Mouse (Mus musculus) left cerebral cortex, adult 8-10 months (tissue): ENCODE measurements around the gene Gls2. TPM values are rescaled to one million over a fixed set of nuclear protein-coding genes. Genes with fewer than 3 reads are reported as not detected.
"Not testable (repeated sequence)": the region's sequence is repeated elsewhere in the genome, so short reads cannot be mapped to it uniquely, and the experiment has no call there.

Experiments
- DNase-seq, 2 experiments: peaks; one replicate each; pipeline ENCODE4 v3.0.0; 2022; ENCODE audit warnings: low spot score in 2 of 2
- total RNA-seq, 4 experiments: library from RNA; stranded (reverse); gene quantifications; 2 replicates each; pipeline ENCODE4 v1.2.4; 2022

Gene Gls2
- total RNA-seq, result 10 to 100 TPM; 32.6 to 36.0 (median 34.0) TPM

DNA sequence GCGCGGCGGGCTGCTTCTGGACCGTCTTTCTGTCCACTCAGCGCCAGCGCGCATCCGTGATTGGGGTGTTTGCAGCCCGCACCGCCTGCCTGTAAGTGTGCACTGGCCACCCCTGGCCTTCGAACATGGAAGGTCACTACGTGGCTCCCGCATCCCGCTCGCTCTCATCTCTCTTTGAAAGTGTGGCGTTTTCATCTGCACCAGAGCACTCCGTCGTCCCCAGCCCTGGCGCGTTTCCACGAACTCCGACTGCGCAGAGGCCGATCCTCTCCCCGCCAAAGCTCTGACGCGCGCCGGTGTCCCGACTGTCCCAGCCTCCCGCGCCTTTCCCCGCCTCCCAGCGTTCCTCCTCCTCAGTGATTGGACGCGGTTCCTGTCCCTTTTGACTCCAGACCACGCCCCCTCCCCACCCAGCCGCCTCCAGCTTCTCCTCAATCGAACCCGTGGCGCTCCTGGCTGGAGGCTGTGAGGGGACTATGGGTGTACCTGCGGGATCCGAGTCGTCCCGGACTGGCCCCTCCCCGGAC is at the start of gene Gls2:
Gls2 (plus strand) TSS at position 434 of the 527 bp plus-strand sequence.
- DNase-seq, result peak; percentile 96

DNA sequence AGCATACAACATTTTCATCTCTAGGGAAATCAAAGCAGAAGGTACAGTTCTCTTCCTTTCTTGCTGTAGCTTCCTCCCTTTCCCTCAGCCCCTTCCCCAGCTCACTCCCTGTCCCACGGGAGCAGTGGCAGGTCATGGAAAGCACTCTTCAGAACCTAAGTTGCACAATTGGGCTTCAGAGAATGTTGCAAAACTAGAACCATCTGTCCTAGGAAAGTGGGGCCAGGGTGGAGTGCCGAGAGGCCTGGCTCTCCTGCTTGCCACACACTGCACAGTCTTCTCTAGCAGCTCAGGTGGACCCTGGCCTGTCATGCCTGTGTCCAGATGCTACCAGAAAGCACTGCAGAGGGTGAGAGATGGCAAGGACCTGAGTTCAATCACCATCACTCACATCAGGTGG is 49.3 kb upstream of the Gls2 start:
- DNase-seq, result no peak

DNA sequence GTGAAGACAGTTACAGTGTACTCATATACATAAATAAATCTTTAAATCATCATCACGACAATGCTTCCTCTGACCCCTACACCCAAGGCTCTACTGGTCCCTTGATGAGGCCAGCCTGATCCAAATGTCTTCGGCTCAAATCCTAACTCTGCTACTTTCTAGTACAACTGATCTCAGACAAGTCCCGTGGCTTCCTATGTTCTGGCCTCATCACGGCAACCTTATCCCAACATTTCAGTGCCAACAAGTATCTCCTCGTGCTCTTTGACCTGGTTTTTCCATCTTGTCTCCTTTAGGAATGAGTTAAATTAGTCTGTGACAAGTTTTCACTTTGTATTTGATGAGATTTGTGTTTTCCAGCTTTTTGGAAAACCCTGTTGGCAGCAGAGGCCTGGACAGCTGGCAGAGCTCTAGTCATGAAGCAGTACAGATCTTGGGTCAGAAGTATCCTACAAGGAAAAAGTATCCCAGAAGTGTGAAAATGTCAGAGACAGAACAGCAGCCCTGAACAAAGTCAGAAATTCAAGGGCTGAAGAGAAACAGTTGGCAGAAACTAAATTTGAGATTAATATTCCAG is 45.4 kb upstream of the Gls2 start:
- no peak for DNase-seq

DNA sequence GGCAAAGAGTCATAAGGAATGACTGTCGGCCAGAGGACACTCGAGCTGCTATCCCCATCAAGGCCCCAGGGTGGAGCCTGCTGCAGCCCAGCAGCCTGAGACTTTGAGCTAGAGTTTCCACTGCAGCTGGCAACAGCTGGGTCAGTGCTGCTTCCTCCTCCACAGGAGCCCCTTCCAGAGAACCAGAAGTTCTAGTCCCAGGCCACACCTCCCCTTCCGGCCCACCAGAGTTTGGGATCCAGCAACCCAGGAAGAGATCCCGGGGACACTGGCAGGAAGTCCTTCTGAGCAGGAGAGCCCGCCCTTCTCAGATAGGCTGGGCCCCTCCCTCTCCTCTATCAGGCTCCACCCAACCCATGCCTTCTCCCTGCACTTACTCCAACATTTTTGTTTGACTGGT is 44.7 kb upstream of the Gls2 start:
- no peak for DNase-seq

DNA sequence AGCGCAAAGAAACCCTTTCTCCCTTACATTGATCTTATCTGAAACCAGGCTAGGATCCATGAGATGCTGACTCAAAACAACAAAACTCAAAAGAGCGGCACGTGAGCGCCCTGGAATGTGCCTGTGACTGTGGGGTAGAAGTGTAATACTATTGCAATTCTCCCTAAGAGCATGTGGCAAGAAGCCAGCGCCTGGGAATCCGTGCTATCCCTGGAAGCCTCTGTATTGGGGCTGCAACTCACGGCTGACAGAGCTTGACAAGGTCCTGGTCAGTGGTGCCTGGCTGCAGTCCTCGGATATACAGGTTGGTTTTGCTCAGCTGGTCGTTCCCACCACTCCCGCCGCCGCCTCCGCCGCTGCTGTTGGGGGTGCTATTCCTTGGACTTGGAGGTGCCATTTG is 43.3 kb upstream of the Gls2 start:
- DNase-seq, result no peak

DNA sequence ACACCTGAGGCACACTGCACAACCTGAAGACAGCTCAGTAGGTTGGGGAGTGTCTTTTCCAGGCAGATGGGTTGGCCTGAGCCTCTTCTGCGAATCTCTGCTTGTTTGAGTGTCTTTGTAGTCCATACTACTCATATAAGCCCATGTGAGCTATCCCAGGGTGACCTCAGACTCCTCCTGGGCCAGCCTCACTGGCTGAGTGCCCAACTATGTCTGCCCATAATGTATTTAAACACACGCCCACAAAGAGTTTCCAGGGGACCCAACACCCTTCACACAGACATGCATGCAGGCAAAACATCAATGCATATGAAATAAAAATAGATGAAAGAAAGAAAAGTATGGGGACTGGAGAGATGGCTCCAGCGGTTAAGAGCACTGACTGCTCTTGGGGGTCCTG is 40.3 kb upstream of the Gls2 start:
- DNase-seq, result no peak

DNA sequence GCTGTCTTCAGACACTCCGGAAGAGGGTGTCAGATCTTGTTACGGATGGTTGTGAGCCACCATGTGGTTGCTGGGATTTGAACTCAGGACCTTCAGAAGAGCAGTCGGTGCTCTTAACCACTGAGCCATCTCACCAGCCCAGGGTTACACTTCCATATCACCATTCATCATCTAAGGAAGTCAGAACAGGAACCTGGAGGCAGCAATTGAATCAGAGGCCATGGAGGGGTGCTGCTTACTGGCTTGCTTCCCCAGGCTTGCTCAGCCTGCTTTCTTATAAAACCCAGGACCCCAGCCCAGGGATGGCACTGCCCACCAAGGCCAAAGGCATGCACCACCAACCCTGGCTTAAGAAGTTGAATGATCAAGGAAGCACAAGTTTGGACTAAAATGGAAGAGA is 28.5 kb upstream of the Gls2 start:
- not testable (repeated sequence) for DNase-seq

DNA sequence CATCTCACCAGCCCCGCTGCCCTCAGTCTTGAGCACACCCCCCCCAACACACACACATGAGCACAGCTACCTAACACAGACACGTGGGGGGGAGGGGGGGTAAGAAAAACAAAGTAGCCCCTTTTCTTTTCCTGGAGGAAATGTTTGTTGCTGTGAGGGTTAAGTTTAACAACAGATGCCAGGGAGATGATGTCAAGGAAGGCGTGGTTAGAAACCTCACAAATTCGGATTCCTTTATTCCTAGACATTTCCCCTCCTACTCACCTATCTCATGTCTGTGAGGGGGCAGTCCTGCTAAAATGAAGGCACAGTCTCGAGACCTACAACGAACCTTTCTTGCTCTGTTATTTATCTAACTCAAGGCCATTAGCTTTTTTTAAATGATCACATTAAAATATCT is 27.2 kb upstream of the Gls2 start:
- no peak for DNase-seq

DNA sequence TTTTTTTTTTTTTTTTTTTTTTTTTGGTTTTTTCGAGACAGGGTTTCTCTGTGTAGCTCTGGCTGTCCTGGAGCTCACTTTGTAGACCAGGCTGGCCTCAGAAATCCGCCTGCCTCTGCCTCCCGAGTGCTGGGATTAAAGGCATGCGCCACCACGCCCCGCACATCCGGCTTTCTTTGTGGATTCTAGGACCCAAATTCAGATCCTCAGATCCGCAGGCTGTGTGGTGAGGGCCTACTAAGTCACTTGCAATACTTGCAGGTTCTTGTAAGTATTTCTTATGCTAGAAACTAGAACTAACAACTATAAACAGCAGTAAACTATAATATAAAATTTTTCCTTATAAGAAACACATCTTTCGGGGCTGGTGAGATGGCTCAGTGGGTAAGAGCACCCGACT is 22.9 kb upstream of the Gls2 start:
- DNase-seq, result not testable (repeated sequence)

DNA sequence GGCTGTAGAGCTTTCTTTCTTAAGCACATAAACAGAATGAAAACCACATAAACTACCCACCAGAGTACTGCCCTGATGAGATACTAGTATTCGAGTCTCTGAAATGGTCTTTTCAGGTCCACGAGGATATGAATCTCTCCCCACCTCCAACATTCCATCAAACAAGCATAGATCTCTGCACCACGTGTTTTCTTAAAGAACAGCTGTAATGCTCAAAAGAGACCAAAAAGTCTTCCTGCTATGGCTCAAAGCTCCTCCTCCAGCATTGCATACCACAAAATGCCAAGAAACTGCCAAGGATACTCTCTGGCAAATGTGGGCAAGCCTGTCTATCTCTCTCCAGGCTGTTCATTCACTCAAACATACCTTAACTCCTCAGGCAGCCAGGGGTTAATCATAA is 19.0 kb upstream of the Gls2 start:
- no peak for DNase-seq

DNA sequence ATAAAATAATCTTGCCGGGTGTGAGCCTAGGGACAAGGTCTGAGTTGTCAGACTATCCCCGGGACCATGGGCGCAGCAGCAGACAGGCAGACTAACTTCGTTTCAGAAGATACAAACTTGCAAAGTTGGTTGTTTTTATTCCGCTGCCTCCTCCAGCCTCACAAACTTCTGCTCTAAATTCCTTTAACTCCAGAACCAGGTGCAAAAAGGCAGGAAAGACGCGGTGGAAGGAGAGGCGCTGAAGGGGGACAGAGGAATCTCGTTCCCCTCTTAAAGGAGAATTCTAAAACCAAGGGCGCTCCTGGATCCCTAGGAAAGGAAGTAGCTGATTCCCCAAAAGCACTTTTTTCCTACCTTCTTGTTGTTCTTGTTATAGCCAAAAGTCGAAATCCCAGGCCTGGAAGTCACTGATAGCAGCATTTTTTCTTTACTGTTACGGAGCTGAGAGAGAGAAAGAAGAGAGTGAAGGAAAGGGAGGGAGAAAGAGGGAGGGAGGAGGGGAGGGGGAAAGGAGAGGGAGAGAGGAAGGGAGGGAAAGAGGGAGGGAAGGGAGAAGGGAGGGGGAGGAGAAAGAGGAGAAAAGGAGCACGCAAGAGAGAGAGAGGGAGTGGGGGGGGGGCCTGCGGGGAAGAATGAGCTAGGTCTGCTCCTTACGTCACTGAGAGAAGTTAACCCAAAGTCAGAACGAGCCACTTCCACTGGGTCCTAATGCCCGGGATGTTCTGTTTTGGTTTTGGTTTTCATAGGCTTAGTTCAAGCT is 18.1 kb upstream of the Gls2 start:
- peak in 1 of 2 experiments; percentile 32 for DNase-seq

DNA sequence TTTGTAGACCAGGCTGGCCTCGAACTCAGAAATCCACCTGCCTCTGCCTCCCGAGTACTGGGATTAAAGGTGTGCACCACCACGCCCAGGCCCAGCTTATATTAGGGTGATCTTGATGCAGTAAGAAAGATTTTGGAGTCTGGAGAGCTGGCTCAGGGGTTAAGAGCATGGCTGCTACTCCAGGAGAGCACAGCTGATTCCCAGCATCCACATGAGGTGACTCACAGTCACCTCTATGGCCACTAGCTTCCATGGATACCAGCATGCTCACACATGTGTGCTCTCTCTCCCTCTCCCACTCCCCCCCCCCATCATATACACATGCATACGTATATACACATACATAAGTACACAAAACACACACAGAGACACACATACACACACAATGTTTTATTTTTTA is 16.9 kb upstream of the Gls2 start:
- no peak for DNase-seq

DNA sequence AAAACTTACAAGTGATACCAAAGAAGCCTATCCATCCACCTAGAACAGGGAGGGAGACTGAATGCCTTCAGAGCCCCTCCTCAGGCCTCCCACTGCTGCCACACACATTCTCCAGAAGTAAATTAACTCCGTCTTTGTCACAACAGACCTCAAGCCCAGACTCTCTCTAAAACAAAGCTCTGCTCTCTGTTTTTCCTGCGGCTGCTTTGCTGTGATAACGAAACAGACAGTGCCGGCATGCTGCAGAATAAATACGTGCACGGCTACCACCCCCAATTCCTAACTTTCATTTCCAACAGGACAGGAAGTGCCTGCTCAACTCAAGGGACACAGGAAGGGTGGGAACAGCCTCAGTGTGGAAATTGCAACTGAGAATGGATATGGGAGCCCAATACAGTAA is 14.3 kb upstream of the Gls2 start, which contains the start of gene Rbms2:
Rbms2 (minus strand) TSS at position 309 of the 400 bp plus-strand sequence.
- no peak for DNase-seq

DNA sequence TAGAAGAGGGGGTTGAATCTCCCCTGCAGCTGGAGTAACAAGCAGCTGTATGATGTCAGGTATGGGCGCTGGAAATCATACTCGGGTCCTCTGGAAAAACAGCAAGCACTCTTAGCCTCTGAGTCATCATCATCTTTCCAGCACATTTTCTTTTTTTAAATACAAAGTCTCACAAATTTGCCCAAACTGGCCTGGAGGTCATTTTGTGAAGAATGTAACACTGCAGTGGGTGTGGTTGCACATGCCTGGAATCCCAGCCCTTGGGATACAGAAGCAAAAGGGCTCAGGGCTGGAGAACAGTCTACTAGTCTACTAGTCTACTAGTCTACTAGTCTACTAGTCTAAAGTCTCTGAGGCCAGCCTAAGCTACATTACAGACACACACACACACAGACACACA is 10.0 kb upstream of the Gls2 start:
- DNase-seq, result no peak

DNA sequence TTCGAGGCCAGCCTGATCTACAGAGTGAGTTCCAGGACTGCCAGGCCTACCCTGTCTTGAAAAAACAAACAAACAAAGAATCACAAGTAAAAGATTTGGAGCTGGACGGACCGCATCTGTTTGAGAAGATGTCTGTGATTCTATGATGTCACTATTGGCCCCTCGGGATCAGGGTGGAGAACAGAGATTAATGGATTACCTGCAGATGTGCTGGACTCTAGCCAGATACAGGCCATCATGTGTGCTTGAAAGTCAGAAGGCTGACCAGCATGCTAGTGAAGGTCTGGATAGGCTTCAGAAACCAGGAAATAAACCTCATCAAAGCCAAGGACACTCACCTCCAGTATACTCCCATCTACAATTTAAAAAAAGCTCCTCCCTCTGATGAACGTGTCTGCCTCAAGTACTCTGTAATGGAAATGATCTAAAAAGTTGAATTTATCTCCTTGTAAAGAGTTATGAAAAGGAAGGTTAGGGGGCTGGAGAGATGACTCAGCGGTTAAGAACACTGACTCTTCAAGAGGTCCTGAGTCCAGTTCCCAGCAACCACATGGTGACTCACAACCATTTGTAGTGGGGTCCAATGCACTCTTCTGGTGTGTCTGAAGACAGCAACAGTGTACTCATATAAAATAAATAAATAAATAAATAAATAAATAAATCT is 8.8 kb upstream of the Gls2 start:
- no peak for DNase-seq

DNA sequence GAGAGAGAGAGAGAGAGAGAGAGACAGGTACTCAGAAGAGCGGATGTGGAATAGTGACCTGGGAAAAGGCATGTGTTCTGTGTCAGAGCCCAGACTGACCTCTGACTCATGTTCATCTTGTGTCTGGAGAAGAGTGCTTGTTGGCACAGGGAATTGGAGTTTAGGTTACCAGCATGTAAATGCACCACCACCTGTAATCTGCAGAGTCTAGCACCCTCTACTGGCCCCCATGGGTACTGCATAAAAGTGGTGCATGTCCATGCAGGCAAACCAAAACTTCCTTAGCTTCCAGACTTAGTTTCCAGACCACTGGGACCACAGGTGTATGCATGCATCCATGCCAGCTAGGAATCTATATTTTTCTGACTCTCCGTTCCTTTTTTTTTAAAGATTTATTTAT is 8.3 kb upstream of the Gls2 start:
- peak; percentile 36 to 53 for DNase-seq

DNA sequence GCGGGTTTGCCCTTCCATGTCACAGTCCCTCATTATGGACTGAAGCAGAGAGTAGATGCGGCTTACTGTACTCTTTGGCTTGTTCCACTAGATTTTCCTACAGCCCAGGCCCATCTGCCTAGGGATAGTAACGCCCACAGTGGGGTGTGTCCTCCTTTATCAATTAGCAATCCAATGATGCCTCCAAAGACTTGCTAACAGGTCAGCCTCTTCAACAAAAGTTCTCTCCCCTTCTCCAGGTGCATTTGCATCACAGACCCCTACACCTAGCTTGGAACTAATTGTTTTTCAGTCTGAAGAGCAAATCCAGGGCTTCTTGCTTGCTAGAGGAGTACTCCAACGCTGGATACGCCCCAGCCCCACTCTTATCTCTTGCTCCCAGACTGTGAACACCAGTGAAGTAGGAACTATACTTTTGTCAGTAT is 7.1 kb upstream of the Gls2 start:
- no peak for DNase-seq

DNA sequence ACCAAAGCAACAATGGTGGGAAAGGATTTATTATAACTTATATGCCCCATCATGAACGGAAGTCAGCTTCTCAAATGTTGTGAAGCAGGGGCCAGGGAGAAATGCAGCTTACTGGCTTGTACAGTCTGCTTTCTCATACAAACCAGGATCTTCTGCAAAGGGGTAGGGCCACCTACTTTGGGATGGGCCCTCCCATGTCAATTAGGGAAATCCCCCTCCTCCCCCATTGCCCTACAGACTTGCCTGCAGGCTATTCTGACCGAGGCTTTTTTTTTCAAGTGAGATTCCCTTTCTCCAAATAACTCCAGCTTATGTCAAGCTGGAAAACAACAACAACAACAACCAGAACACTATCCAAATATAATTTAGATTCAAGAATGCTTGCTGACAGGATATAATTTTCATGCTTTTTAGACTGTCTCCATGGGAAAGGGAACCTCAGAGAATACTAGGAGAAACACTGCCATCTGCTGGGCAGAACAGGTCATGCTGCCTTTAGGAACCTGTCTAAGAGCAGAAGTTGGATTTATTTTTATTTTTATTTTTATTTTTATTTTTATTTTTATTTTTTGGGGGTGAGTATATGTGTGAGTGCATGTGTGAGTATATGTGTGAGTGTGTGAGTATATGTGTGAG is 5.9 kb upstream of the Gls2 start:
- DNase-seq, result peak; percentile 36 to 54

DNA sequence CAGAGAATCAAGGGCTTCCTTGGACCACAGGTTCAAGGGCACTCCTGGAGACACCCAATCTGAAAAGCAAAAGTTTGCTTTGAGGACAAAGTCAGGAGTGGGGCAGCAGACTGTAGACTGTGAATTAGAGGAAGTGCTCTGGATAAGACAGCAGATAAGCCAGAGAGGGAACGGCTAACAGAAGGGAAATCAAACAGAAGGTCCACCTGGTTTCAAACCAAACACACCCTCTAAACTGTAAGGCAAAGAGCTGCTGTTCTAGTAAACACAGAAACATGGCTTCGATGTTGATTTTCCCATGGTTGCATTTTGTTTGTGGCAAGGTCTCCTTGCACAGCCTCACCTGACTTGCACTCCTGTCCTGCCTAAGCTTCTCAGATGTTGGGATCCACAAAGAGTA is 2.8 kb upstream of the Gls2 start:
- DNase-seq, result no peak

DNA sequence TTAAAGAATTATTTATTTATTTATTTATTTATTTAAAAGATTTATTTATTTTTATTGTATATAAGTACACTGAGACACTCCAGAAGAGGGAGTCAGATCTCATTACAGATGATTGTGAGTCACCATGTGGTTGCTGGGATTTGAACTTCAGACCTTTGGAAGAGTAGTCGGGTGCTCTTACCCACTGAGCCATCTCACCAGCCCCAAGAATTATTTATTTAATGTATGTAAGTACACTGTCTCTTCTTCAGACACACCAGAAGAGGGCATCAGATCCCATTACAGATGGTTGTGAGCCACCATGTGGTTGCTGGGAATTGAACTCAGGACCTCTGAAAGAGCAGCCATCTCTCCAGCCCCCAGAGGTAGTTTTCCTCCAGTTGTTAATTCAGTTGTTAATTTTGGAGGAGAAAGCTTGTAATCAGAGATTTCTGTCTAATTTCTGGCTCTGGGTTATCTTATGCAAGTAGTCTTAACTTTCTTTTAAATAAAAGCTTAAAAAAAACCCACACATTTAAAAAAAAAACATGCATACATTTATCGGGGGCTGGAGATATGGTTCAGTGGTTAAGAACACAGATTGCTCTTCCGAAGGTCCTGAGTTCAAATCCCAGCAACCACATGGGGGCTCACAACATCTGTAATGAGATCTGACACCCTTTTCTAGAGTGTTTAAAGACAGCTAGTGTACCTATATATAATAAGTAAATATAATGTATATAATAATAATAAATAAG is 2.1 kb upstream of the Gls2 start:
- not testable (repeated sequence) for DNase-seq

DNA sequence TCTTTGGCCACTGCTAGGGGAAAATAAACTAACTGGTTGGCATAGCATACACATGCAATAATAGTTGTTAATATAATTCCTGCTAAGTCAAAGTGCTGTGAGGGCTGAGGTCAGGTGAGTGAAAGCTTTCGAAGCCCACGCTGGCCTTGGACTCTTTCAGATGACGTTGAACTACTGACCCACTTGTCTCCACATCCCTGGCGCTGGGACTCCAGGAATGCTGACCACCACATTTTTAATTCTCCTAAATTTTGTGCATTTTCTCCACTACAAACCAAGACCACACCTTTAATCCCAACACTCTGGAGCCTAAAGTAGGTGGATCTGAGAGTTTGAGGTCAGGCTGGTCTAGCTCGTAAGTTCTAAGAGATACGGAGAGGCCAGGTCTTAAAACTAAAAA is 1.1 kb upstream of the Gls2 start:
- DNase-seq, result no peak
